Mouse (Mus musculus): ENCODE results near the gene Gm10139.
"Not testable (repeated sequence)": the region's sequence is repeated elsewhere in the genome, so short reads cannot be mapped to it uniquely, and the experiment has no call there.

Gene Gm10139

GRCm38 (mm10) chr13:65512378-65512777, at the start of gene Gm10139:
Gm10139 (plus strand) TSS chr13:65512678.
- DNase-seq: not testable (repeated sequence)

DNA sequence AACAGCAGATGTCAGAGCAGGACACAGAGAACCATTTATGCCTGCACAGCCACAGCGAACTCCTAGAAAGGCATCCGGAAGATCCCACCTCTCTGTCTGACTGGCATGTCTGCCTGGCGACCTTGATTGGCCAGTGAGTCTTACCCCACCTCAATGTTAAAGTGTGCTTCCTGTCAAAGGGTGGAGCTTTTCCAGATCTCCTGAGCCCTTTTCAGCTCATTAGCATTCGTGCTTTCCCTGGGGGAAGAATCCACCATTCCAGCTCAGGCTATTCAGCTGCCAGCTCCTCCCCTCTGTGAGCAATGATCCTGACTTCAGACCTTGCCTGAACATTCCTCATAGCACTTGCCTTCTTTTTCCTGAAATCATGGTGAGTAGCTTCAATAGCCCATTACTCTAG, 45.2 kb downstream of the Gm10139 start:
- not testable (repeated sequence) for DNase-seq
